ENCODE assay signal across 8 mouse cellular contexts in genomic region chr1:166001904-166002489, GRCm38 (mm10). TPM values are rescaled to one million over a fixed set of nuclear protein-coding genes. Genes with fewer than 3 reads are reported as not detected.
DNase-seq lines count a peak whose midpoint lies in the region; ATAC-seq and TF ChIP-seq lines count a peak whose summit lies in the region.

No protein-coding gene starts in this region.

- peak overlapping the region; percentile 97 for H3K27ac ChIP-seq in heart, embryonic 10.5 days
- peak overlapping the region; percentile 84 for H3K27ac ChIP-seq in brown adipose tissue, adult 24 weeks (replicated peaks; ENCODE audit: low read depth, low read length)
- peak overlapping the region; percentile 91 for H3K27ac ChIP-seq in hindbrain, embryonic 15.5 days (replicated peaks)
- peak overlapping the region; percentile 92 for H3K27ac ChIP-seq in liver, embryonic 16.5 days (ENCODE audit: low read length)
- H3K27ac ChIP-seq in olfactory bulb, adult 2 months (ENCODE audit: insufficient read depth, low read depth, low read length) = peak overlapping the region; percentile 93

- WGBS in heart, embryonic 10.5 days = 1% methylated on average over 56 of the region's 70 CpGs
- under 1% methylated on average over 49 of the region's 70 CpGs for WGBS in hindbrain, embryonic 15.5 days
- WGBS in liver, embryonic 16.5 days (ENCODE audit: insufficient replicate concordance) = under 1% methylated on average over 52 of the region's 70 CpGs
- WGBS in olfactory bulb, adult 2 months = under 1% methylated on average over 69 of the region's 70 CpGs

- no peaks in the 10 kb centered on the region for H3K9me3 ChIP-seq in heart, embryonic 10.5 days
- H3K9me3 ChIP-seq in hindbrain, embryonic 15.5 days = no peaks in the 10 kb centered on the region
- H3K9me3 ChIP-seq in liver, embryonic 16.5 days (replicated peaks; ENCODE audit: control insufficient read depth, low read length) = no peaks in the 10 kb centered on the region

- TF ChIP-seq POLR2A in olfactory bulb, adult 2 months (IDR thresholded peaks at IDR 0.05; ENCODE audit: insufficient read depth, low read depth, low read length) = no peak

- H3K4me2 ChIP-seq in hindbrain, embryonic 15.5 days = peak overlapping the region; percentile 86
- H3K4me2 ChIP-seq in liver, embryonic 16.5 days (ENCODE audit: low read depth, low read length) = peak overlapping the region; percentile 99

- TF ChIP-seq CTCF in olfactory bulb, adult 2 months (IDR thresholded peaks at IDR 0.05; ENCODE audit: insufficient read depth, low read depth, low read length) = no peak

- H3K4me1 ChIP-seq in heart, embryonic 10.5 days = peaks cover 39% of the 10 kb centered on the region
- no peaks in the 10 kb centered on the region for H3K4me1 ChIP-seq in brown adipose tissue, adult 24 weeks (ENCODE audit: control insufficient read depth, insufficient read depth, insufficient read length, low read length)
- peaks cover 28% of the 10 kb centered on the region for H3K4me1 ChIP-seq in hindbrain, embryonic 15.5 days (replicated peaks)
- peaks cover 17% of the 10 kb centered on the region for H3K4me1 ChIP-seq in liver, embryonic 16.5 days (ENCODE audit: control insufficient read depth, low read depth, low read length)
- H3K4me1 ChIP-seq in olfactory bulb, adult 2 months (ENCODE audit: control insufficient read depth, insufficient read depth, low read length) = peaks cover 3% of the 10 kb centered on the region

- H3K9ac ChIP-seq in hindbrain, embryonic 15.5 days = peak overlapping the region; percentile 99
- H3K9ac ChIP-seq in liver, embryonic 16.5 days (ENCODE audit: low read depth, low read length) = peak overlapping the region; percentile 96

- ATAC-seq in hindbrain, embryonic 15.5 days (ENCODE audit: low FRiP score, low read depth) = peak; percentile 52
- peak; percentile 28 for ATAC-seq in liver, embryonic 16.5 days (ENCODE audit: low read depth)

- DNase-seq in heart, embryonic 10.5 days (ENCODE audit: low spot score) = peak; percentile 86
- no peak for DNase-seq in heart, adult 8-10 months (ENCODE audit: low spot score)
- peak; percentile 17 to 34 for DNase-seq in CD8-positive naive resting alpha-beta T cell, adult 2 months (ENCODE audit: low read depth in 2 of 2, low spot score in 2 of 2)
- no peak for DNase-seq in embryo, embryonic 9.5 days (ENCODE audit: extremely low spot score)

- H3K36me3 ChIP-seq in heart, embryonic 10.5 days = no peaks in the 10 kb centered on the region
- H3K36me3 ChIP-seq in hindbrain, embryonic 15.5 days = no peaks in the 10 kb centered on the region
- no peaks in the 10 kb centered on the region for H3K36me3 ChIP-seq in liver, embryonic 16.5 days (ENCODE audit: control insufficient read depth, insufficient read depth)

- no peaks in the 10 kb centered on the region for H3K27me3 ChIP-seq in heart, embryonic 10.5 days (ENCODE audit: insufficient read depth, poor library complexity, severe bottlenecking)
- no peaks in the 10 kb centered on the region for H3K27me3 ChIP-seq in hindbrain, embryonic 15.5 days
- no peaks in the 10 kb centered on the region for H3K27me3 ChIP-seq in liver, embryonic 16.5 days (ENCODE audit: control insufficient read depth, insufficient read depth, low read depth, low read length)

- peak overlapping the region; percentile 99 for H3K4me3 ChIP-seq in heart, embryonic 10.5 days
- peak overlapping the region; percentile 100 for H3K4me3 ChIP-seq in brown adipose tissue, adult 24 weeks (ENCODE audit: insufficient read depth, low read depth, low read length)
- H3K4me3 ChIP-seq in hindbrain, embryonic 15.5 days = peak overlapping the region; percentile 98
- H3K4me3 ChIP-seq in liver, embryonic 16.5 days (ENCODE audit: low read depth, low read length) = peak overlapping the region; percentile 96
- peak overlapping the region; percentile 84 for H3K4me3 ChIP-seq in olfactory bulb, adult 2 months (ENCODE audit: insufficient read depth, low read depth, low read length)

RNA-seq across cellular contexts. Expression of gene Pou2f1, which starts 0.5 kb away (rescaled TPM):
- 12.9 and 18.4 TPM in 2 replicates for polyA plus RNA-seq in heart, embryonic 10.5 days (2016; fragmentation: Nextera tagmentation; extraction: Ambion mirVana)
- total RNA-seq in heart, adult 8-10 months (2022) = 10 to 100 TPM in 3 of 4 experiments, 1 to 10 TPM in 1; 9.7 to 16.5 (median 11.5) TPM
- polyA plus RNA-seq in brown adipose tissue, adult 24 weeks (2012; ENCODE audit: insufficient read depth, insufficient read length, missing spikeins) = 3.7 and 4.0 TPM in 2 replicates
- polyA plus RNA-seq in hindbrain, embryonic 15.5 days (2015; fragmentation: Nextera tagmentation; extraction: Ambion mirVana) = 16.6 and 17.3 TPM in 2 replicates
- polyA plus RNA-seq in liver, embryonic 16.5 days (2015; fragmentation: Nextera tagmentation; extraction: Ambion mirVana) = 4.2 and 4.9 TPM in 2 replicates
- polyA plus RNA-seq in olfactory bulb, adult 2 months (2012; ENCODE audit: insufficient read depth, insufficient read length, low replicate concordance, missing spikeins) = 81.5 TPM in 1 of 2 replicates, not detected in the other

Comparison
In these comparisons a context has a peak if more than half of its experiments do, and no peak if none do; other contexts are left out.
1. DNase-seq: peak in heart, embryonic 10.5 days (single experiment) and CD8-positive naive resting alpha-beta T cell, adult 2 months (2 of 2); none in heart, adult 8-10 months (single experiment) and embryo, embryonic 9.5 days (single experiment).
2. Peak in every context shown above with its lines, with median percentiles within 50 percentile points of each other: H3K27ac ChIP-seq and H3K4me3 ChIP-seq.